Mouse (Mus musculus) lung, postnatal 0 days (tissue): ENCODE data around the gene Ctss. TPM values are rescaled to one million over a fixed set of nuclear protein-coding genes. Genes with fewer than 3 reads are reported as not detected.

Source experiments
- ATAC-seq: fragments of 200-750 bp; cut with Nextera tagmentation; 2 replicates; pipeline ENCODE4 v1.8.0; 2017; ENCODE audit warnings: moderate library complexity
- DNase-seq: peaks from one replicate; pipeline ENCODE4 v3.0.0-alpha.2; 2016; ENCODE audit warnings: low spot score
- H3K27ac ChIP-seq: fragments of 300-500 bp; sonication (generic); 2 replicates; pipeline ENCODE4 v1.5.1; 2014; ENCODE audit warnings: antibody characterized with exemption, mild to moderate bottlenecking, low read length, mixed read lengths
- H3K27me3 ChIP-seq: fragments of 300-500 bp; sonication (generic); replicated peaks from 2 replicates; pipeline ENCODE4 v1.6.1; 2014; ENCODE audit warnings: low read length, mixed read lengths; ENCODE audit not compliant: insufficient read depth
- H3K36me3 ChIP-seq: fragments of 300-500 bp; sonication (generic); 2 replicates; pipeline ENCODE4 v1.6.1; 2014; ENCODE audit warnings: low read length, mixed read lengths; ENCODE audit not compliant: insufficient read depth
- H3K4me1 ChIP-seq: fragments of 300-500 bp; sonication (generic); 2 replicates; pipeline ENCODE4 v1.6.1; 2014; ENCODE audit warnings: antibody characterized with exemption, low read depth, low read length, mixed read lengths; ENCODE audit not compliant: insufficient read depth
- H3K4me2 ChIP-seq: fragments of 300-500 bp; sonication (generic); replicated peaks from 2 replicates; pipeline ENCODE4 v1.6.1; 2014; ENCODE audit warnings: low read depth, mild to moderate bottlenecking, low read length, moderate library complexity, mixed read lengths
- H3K4me3 ChIP-seq: fragments of 300-500 bp; sonication (generic); 2 replicates; pipeline ENCODE4 v1.5.1; 2014; ENCODE audit warnings: low read depth, low read length
- H3K9ac ChIP-seq: fragments of 300-500 bp; sonication (generic); replicated peaks from 2 replicates; pipeline ENCODE4 v1.6.1; 2014; ENCODE audit warnings: low read depth, mild to moderate bottlenecking
- H3K9me3 ChIP-seq: fragments of 300-500 bp; sonication (generic); 2 replicates; pipeline ENCODE4 v1.6.1; 2016; ENCODE audit warnings: low read length, mixed read lengths
- CTCF ChIP-seq: IDR thresholded peaks from 2 replicates; pipeline ENCODE4 v1.5.1; 2016; ENCODE audit warnings: antibody characterized with exemption, mild to moderate bottlenecking
- EP300 ChIP-seq: IDR thresholded peaks from 2 replicates; pipeline ENCODE4 v1.6.1; 2016; ENCODE audit warnings: antibody characterized with exemption, mild to moderate bottlenecking, control low read depth
- WGBS: fragments of 180-500 bp; shearing (Covaris S2); extraction: QIAGEN DNeasy Blood & Tissue Kit; methylation state at CpG from one replicate; pipeline ENCODE4 v1.1.7; 2014; 5-methylcytosine and 5-hydroxymethylcytosine counted together
- polyA plus RNA-seq: library from polyadenylated mRNA; unstranded; fragments of >200 nt; fragmentation: Nextera tagmentation; extraction: Ambion mirVana; gene quantifications from 2 replicates; pipeline ENCODE4 v1.2.1, GENCODE M21; 2015

Gene Ctss
- polyA plus RNA-seq, result 109 and 115 TPM in 2 replicates

GRCm38 (mm10) chr3:95526622-95527211 is at the start of gene Ctss:
Gene Ctss, plus strand, starts transcription at chr3:95526786.
- no peak within 1 kb of the TSS for H3K4me2 ChIP-seq
- H3K27me3 ChIP-seq, result no peaks in the 10 kb centered on the region
- H3K36me3 ChIP-seq, result no peaks in the 10 kb centered on the region
- H3K4me3 ChIP-seq, result no peak within 1 kb of the TSS; the same call in 1 of the 2 replicates
- 75% methylated on average over 8 of the region's 8 CpGs for WGBS
- ATAC-seq (no peak), DNase-seq (peak; percentile 25)
- H3K27ac ChIP-seq, result no peak within 1 kb of the TSS
- TF ChIP-seq EP300 (no peak), CTCF (no peak)
- no peak within 1 kb of the TSS for H3K9ac ChIP-seq
- H3K4me1 ChIP-seq, result no peaks in the 10 kb centered on the region
- no peaks in the 10 kb centered on the region for H3K9me3 ChIP-seq

GRCm38 (mm10) chr3:95478966-95479365 is 47.6 kb upstream of the Ctss start:
- DNase-seq (no peak), ATAC-seq (no peak)
- Histone ChIP-seq H3K27ac (no peak overlapping the region), H3K9ac (no peak overlapping the region), H3K36me3 (peaks cover 53% of the 10 kb centered on the region), H3K4me3 (no peak overlapping the region), H3K9me3 (no peaks in the 10 kb centered on the region), H3K4me2 (no peak overlapping the region), H3K27me3 (no peaks in the 10 kb centered on the region), H3K4me1 (no peaks in the 10 kb centered on the region)
- 95% methylated on average over 1 of the region's 1 CpGs for WGBS
- TF ChIP-seq EP300 (no peak), CTCF (no peak)

- WGBS, result 64% methylated on average over 2 of the region's 2 CpGs
- Histone ChIP-seq H3K4me3 (no peak overlapping the region), H3K4me1 (no peaks in the 10 kb centered on the region), H3K9ac (no peak overlapping the region), H3K27ac (no peak overlapping the region), H3K36me3 (peaks cover 43% of the 10 kb centered on the region), H3K4me2 (no peak overlapping the region), H3K9me3 (no peaks in the 10 kb centered on the region), H3K27me3 (no peaks in the 10 kb centered on the region)
- TF ChIP-seq EP300, result no peak
- TF ChIP-seq CTCF, result no peak
- no peak for DNase-seq
- ATAC-seq, result no peak
Observed at GRCm38 (mm10) chr3:95486421-95486820, 40.2 kb upstream of the Ctss start.

- Histone ChIP-seq H3K27me3 (no peaks in the 10 kb centered on the region), H3K4me3 (no peak overlapping the region), H3K4me2 (no peak overlapping the region), H3K9me3 (no peaks in the 10 kb centered on the region), H3K4me1 (no peaks in the 10 kb centered on the region), H3K27ac (no peak overlapping the region), H3K9ac (no peak overlapping the region), H3K36me3 (peaks cover 43% of the 10 kb centered on the region)
- 94% methylated on average over 3 of the region's 3 CpGs for WGBS
- DNase-seq (no peak), ATAC-seq (no peak)
- TF ChIP-seq CTCF (no peak), EP300 (no peak)
Observed at GRCm38 (mm10) chr3:95488679-95489078, 37.9 kb upstream of the Ctss start.

- Histone ChIP-seq H3K9me3 (no peaks in the 10 kb centered on the region), H3K4me2 (no peak overlapping the region), H3K36me3 (peaks cover 53% of the 10 kb centered on the region), H3K27ac (no peak overlapping the region), H3K27me3 (no peaks in the 10 kb centered on the region), H3K4me1 (no peaks in the 10 kb centered on the region), H3K9ac (no peak overlapping the region), H3K4me3 (no peak overlapping the region)
- WGBS, result 89% methylated on average over 2 of the region's 2 CpGs
- TF ChIP-seq EP300 (no peak), CTCF (no peak)
- DNase-seq, result no peak
- no peak for ATAC-seq
Observed at GRCm38 (mm10) chr3:95490238-95490637, 36.3 kb upstream of the Ctss start.

GRCm38 (mm10) chr3:95494342-95494741 is 32.2 kb upstream of the Ctss start:
- DNase-seq (peak; percentile 42), ATAC-seq (no peak)
- H3K4me3 ChIP-seq, result no peak overlapping the region
- H3K27me3 ChIP-seq, result no peaks in the 10 kb centered on the region
- H3K27ac ChIP-seq, result no peak overlapping the region
- no peaks in the 10 kb centered on the region for H3K4me1 ChIP-seq
- no peak overlapping the region for H3K4me2 ChIP-seq
- 66% methylated on average over 6 of the region's 6 CpGs for WGBS
- no peak overlapping the region for H3K9ac ChIP-seq
- no peaks in the 10 kb centered on the region for H3K9me3 ChIP-seq
- H3K36me3 ChIP-seq, result peaks cover 39% of the 10 kb centered on the region
- no peak for TF ChIP-seq EP300
- TF ChIP-seq CTCF, result peak; percentile 73

GRCm38 (mm10) chr3:95498229-95498628 is 28.4 kb upstream of the Ctss start:
- Histone ChIP-seq H3K27me3 (no peaks in the 10 kb centered on the region), H3K27ac (no peak overlapping the region), H3K36me3 (peaks cover 18% of the 10 kb centered on the region), H3K4me1 (no peaks in the 10 kb centered on the region), H3K4me3 (no peak overlapping the region), H3K9me3 (no peaks in the 10 kb centered on the region), H3K9ac (no peak overlapping the region), H3K4me2 (no peak overlapping the region)
- ATAC-seq (no peak), DNase-seq (no peak)
- TF ChIP-seq CTCF (no peak), EP300 (no peak)
- 75% methylated on average over 2 of the region's 2 CpGs for WGBS
